Mouse (Mus musculus) liver, embryonic 11.5 days (tissue): ENCODE data around the gene Spi1. TPM values are rescaled to one million over a fixed set of nuclear protein-coding genes. Genes with fewer than 3 reads are reported as not detected.

ENCODE experiments used
- ATAC-seq: fragments of 200-750 bp; cut with Nextera tagmentation; replicated peaks from 2 replicates; pipeline ENCODE4 v1.8.0; 2017; ENCODE audit warnings: moderate number of reproducible peaks, mild to moderate bottlenecking, moderate TSS enrichment, moderate library complexity; ENCODE audit not compliant: low FRiP score
- DNase-seq: peaks from one replicate; pipeline ENCODE4 v3.0.0-alpha.2; 2017; ENCODE audit warnings: low spot score
- H3K27ac ChIP-seq: fragments of 300-500 bp; sonication (generic); 2 replicates; pipeline ENCODE4 v1.5.1; 2014; ENCODE audit warnings: mild to moderate bottlenecking, low read depth, low read length, control low read depth
- H3K27me3 ChIP-seq: fragments of 300-500 bp; sonication (generic); replicated peaks from 2 replicates; pipeline ENCODE4 v1.6.1; 2014; ENCODE audit warnings: low read length, mixed read lengths; ENCODE audit not compliant: control insufficient read depth, insufficient read depth
- H3K36me3 ChIP-seq: fragments of 300-500 bp; sonication (generic); 2 replicates; pipeline ENCODE4 v1.6.1; 2014; ENCODE audit warnings: mild to moderate bottlenecking, low read length, moderate library complexity, mixed read lengths; ENCODE audit not compliant: control insufficient read depth, insufficient read depth
- H3K4me1 ChIP-seq: fragments of 300-500 bp; sonication (generic); replicated peaks from 2 replicates; pipeline ENCODE4 v1.6.1; 2014; ENCODE audit warnings: low read length, mixed read lengths; ENCODE audit not compliant: control insufficient read depth, insufficient read depth
- H3K4me2 ChIP-seq: fragments of 300-500 bp; sonication (generic); 2 replicates; pipeline ENCODE4 v1.6.1; 2014; ENCODE audit warnings: mild to moderate bottlenecking, control low read depth, moderate library complexity
- H3K4me3 ChIP-seq: fragments of 300-500 bp; sonication (generic); 2 replicates; pipeline ENCODE4 v1.5.1; 2014; ENCODE audit warnings: low read depth, low read length, control low read depth
- H3K9ac ChIP-seq: fragments of 300-500 bp; sonication (generic); 2 replicates; pipeline ENCODE4 v1.6.1; 2014; ENCODE audit warnings: low read depth, low read length, control low read depth
- H3K9me3 ChIP-seq: fragments of 300-500 bp; sonication (generic); 2 replicates; pipeline ENCODE4 v1.6.1; 2016; ENCODE audit warnings: low read length, inconsistent platforms, mixed read lengths; ENCODE audit not compliant: control insufficient read depth
- WGBS: fragments of 180-500 bp; shearing (Covaris S2); extraction: QIAGEN DNeasy Blood & Tissue Kit; methylation state at CpG from one replicate; pipeline ENCODE4 v1.1.7; 2014; 5-methylcytosine and 5-hydroxymethylcytosine counted together
- polyA plus RNA-seq: library from polyadenylated mRNA; unstranded; fragments of >200 nt; fragmentation: Nextera tagmentation; extraction: Ambion mirVana; gene quantifications from 2 replicates; pipeline ENCODE4 v1.2.1, GENCODE M21; 2014

The Spi1 gene
- polyA plus RNA-seq, 1 experiment from 2014 or later = 22.7 TPM

DNA sequence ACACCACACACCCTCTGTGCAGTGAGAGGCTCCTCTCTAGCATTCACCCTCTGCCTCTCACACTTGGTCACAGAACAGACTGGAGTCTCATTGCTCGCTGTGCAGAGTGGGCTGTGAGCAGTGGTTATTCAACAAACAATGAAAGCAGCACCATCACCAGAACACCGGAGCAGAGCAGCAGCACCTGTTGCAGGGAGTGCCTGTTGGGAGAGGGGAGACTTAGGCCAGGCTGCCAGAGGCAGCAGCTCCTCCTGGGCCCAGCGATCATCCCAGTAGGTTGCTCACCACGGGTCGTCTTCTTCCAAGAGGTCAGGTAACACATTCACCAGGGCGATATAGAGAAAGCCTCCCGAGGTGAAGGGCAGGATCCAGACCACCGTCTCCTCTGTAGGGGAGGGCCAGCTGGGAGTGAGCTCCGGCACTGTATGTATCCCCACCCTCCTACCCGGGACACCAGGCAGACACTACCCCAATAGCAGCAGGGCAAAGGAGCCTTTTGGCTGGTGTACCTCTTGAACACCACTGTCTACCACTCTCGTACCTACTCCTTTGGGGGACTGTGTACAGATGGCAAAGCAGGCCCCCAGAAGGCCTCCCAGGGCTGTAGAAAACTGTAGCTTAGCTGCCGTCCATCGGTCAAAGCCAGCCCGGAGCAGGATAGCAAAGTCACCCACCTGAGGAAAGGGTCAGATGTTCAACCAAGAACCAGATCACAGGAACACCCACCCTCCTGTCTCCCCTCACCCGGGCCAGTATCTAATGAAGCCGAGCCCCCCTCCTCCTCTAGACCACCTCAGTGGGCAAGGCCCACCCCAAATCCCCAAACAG, 19.2 kb upstream of the Spi1 start:
- Histone ChIP-seq H3K27ac (no peak overlapping the region), H3K4me3 (no peak overlapping the region), H3K4me2 (no peak overlapping the region), H3K9me3 (no peaks in the 10 kb centered on the region), H3K9ac (no peak overlapping the region), H3K36me3 (peaks cover 29% of the 10 kb centered on the region), H3K27me3 (no peaks in the 10 kb centered on the region), H3K4me1 (0 out of 2 replicates have a peak, but pooled peaks cover 12% of the 10 kb centered on the region)
- 91% methylated on average over 16 of the region's 16 CpGs for WGBS
- ATAC-seq (no peak), DNase-seq (no peak)

- WGBS = 89% methylated on average over 6 of the region's 6 CpGs
- no peak for ATAC-seq
These were observed 18.0 kb upstream of the Spi1 start for GRCm38 (mm10) chr2:91064211-91064610.

GRCm38 (mm10) chr2:91065544-91065943, 16.6 kb upstream of the Spi1 start:
- no peak overlapping the region for H3K9ac ChIP-seq
- H3K36me3 ChIP-seq = peaks cover 16% of the 10 kb centered on the region

More at GRCm38 (mm10) chr2:91064211-91064610, 18.0 kb upstream of the Spi1 start:
- Histone ChIP-seq H3K4me2 (no peak overlapping the region), H3K4me1 (peaks cover 17% of the 10 kb centered on the region), H3K4me3 (no peak overlapping the region), H3K36me3 (peaks cover 22% of the 10 kb centered on the region), H3K9me3 (no peaks in the 10 kb centered on the region), H3K27ac (no peak overlapping the region), H3K9ac (no peak overlapping the region), H3K27me3 (no peaks in the 10 kb centered on the region)
- no peak for DNase-seq

GRCm38 (mm10) chr2:91066455-91066854, 15.7 kb upstream of the Spi1 start:
- Histone ChIP-seq H3K9me3 (no peaks in the 10 kb centered on the region), H3K36me3 (peaks cover 16% of the 10 kb centered on the region), H3K27ac (no peak overlapping the region), H3K4me3 (no peak overlapping the region), H3K4me1 (peaks cover 18% of the 10 kb centered on the region), H3K4me2 (no peak overlapping the region), H3K27me3 (no peaks in the 10 kb centered on the region), H3K9ac (no peak overlapping the region)
- ATAC-seq (no peak), DNase-seq (no peak)
- 88% methylated on average over 3 of the region's 3 CpGs for WGBS

More at GRCm38 (mm10) chr2:91065544-91065943, 16.6 kb upstream of the Spi1 start:
- H3K4me2 ChIP-seq = no peak overlapping the region
- H3K4me1 ChIP-seq = peaks cover 19% of the 10 kb centered on the region
- H3K27ac ChIP-seq = no peak overlapping the region
- no peaks in the 10 kb centered on the region for H3K9me3 ChIP-seq
- whole genome bisulfite sequencing = 49% methylated on average over 3 of the region's 3 CpGs
- H3K27me3 ChIP-seq = no peaks in the 10 kb centered on the region
- no peak overlapping the region for H3K4me3 ChIP-seq
- no peak for ATAC-seq
- no peak for DNase-seq

- DNase-seq (no peak), ATAC-seq (no peak)
- Histone ChIP-seq H3K9ac (no peak overlapping the region), H3K4me1 (peaks cover 14% of the 10 kb centered on the region), H3K4me2 (peak overlapping the region; percentile 81), H3K9me3 (no peaks in the 10 kb centered on the region), H3K36me3 (peaks cover 4% of the 10 kb centered on the region), H3K27me3 (no peaks in the 10 kb centered on the region), H3K4me3 (no peak overlapping the region; the same call in 1 of the 2 replicates), H3K27ac (no peak overlapping the region)
- 68% methylated on average over 13 of the region's 13 CpGs for WGBS
These were observed 13.9 kb upstream of the Spi1 start for GRCm38 (mm10) chr2:91068162-91068871.

DNA sequence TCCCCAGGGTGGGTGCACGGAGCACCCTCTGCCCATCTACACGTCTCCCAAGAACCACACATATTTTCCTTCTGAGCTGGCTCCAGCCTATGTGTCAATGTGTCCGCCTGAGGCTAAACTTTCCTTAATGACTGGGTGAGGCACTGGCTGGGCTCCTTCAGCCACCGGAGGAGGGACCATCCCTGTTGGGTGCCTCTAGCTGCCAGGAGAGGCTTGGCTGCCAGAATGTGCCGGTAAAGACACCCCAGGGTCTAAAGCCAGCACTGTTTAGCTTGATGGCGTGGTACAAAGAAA, 13.4 kb upstream of the Spi1 start:
- peaks cover 14% of the 10 kb centered on the region for H3K4me1 ChIP-seq
- DNase-seq = no peak
- WGBS = 66% methylated on average over 6 of the region's 6 CpGs
- H3K36me3 ChIP-seq = peaks cover 4% of the 10 kb centered on the region; the same call in 1 of the 2 replicates
- no peaks in the 10 kb centered on the region for H3K9me3 ChIP-seq
- no peak overlapping the region for H3K9ac ChIP-seq
- no peak overlapping the region for H3K27ac ChIP-seq
- H3K27me3 ChIP-seq = no peaks in the 10 kb centered on the region
- peak overlapping the region; percentile 60; the same call in 1 of the 2 replicates for H3K4me3 ChIP-seq
- H3K4me2 ChIP-seq = peak overlapping the region; percentile 81
- ATAC-seq = no peak

GRCm38 (mm10) chr2:91069306-91070000, 12.7 kb upstream of the Spi1 start:
- no peaks in the 10 kb centered on the region for H3K9me3 ChIP-seq
- 10% methylated on average over 14 of the region's 14 CpGs for WGBS
- no peaks in the 10 kb centered on the region for H3K27me3 ChIP-seq
- H3K4me2 ChIP-seq = peak overlapping the region; percentile 81
- peaks cover 14% of the 10 kb centered on the region for H3K4me1 ChIP-seq
- H3K36me3 ChIP-seq = no peaks in the 10 kb centered on the region
- H3K9ac ChIP-seq = peak overlapping the region; percentile 79
- peak; percentile 4; the same call in 1 of the 2 replicates for ATAC-seq
- peak overlapping the region; percentile 60 for H3K4me3 ChIP-seq
- DNase-seq = no peak
- H3K27ac ChIP-seq = peak overlapping the region; percentile 80; the same call in 1 of the 2 replicates

GRCm38 (mm10) chr2:91070076-91070800, 12.0 kb upstream of the Spi1 start, which contains the start of gene Slc39a13:
Gene Slc39a13 (minus strand): TSS chr2:91070417.
- under 1% methylated on average over 67 of the region's 69 CpGs for WGBS
- Histone ChIP-seq H3K4me3 (peak within 1 kb of the TSS; percentile 60), H3K27ac (peak within 1 kb of the TSS; percentile 80), H3K9ac (peak within 1 kb of the TSS; percentile 79), H3K4me1 (peaks cover 14% of the 10 kb centered on the region), H3K9me3 (no peaks in the 10 kb centered on the region), H3K36me3 (no peaks in the 10 kb centered on the region), H3K4me2 (peak within 1 kb of the TSS; percentile 81), H3K27me3 (no peaks in the 10 kb centered on the region)
- DNase-seq = peak; percentile 99
- peak; percentile 96 for ATAC-seq
